Mouse (Mus musculus) layer of hippocampus, adult 11-12 months (tissue): ENCODE measurements around the gene Pde4b.
A peak's percentile ranks its signal among the peaks of the same experiment; 100 is the strongest.
"Not testable (repeated sequence)": the region's sequence is repeated elsewhere in the genome, so short reads cannot be mapped to it uniquely, and the experiment has no call there.

Experiments used
- DNase-seq: peaks from one replicate; pipeline ENCODE4 v3.0.0; 2022; ENCODE audit warnings: low spot score

The Pde4b gene

DNA sequence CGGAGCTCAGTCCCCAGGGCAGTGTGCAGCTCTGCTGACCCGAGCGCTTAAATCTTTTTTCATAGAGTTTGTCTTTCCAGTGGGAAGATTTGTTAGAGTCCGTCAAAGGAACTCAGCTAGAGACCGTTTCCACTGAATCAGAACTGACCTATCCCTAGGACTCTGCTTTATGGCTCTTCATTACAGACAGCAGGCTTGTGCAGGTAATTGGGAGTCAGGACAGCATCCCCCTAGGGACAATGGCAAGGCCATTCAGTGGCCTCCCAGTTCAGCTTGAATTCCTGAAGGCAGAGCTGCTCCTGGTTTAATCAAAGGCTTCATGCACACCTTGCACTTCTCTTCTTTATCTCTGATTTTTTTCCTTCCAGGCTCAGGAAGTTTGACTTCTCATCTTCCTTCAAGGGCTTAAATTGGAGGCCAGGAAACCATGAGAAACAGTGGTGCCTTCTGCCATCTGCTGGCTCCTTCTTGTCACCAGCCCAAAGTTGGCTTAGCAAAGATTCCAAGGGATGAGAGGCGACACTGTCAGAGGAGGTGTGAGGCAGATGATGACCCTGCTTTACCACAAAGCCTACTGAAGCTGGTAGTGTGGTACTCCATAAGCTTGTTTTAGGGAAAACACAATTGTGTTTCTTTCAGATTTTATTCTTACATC is 393.6 kb downstream of the Pde4b start:
- DNase-seq, result peak; percentile 61

DNA sequence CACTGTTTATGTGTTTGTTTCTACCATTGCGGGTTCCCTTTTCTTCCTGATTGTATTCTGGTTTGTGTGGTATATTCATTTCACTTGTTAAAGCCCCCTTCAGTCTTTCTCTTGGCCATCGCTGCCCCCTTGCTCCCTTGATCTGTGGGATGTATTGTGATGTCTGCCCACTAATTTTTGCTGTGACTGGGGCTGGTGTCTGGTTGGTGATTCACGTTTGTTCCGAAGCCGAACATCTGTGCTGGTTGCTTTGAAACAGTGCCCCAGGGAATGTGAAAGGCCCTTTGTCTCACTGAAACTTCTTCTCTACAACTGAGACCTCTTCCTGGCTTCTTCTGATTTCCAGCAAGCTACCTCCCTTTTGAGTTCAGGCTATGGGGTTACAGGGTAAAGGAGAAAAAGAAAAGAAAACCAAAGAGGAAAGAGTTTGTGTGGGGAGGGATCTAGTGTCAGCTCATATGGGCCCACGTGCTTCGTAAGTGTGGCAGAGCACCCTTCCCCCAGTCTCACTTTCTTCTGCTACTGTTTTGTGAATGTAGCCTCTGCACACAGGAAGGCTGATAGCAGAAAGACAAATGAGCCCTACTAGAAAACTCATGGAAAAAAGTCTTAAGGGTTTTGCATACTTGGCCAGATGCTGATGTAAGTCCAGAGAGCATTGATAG is 396.1 kb downstream of the Pde4b start:
- peak; percentile 40 for DNase-seq

DNA sequence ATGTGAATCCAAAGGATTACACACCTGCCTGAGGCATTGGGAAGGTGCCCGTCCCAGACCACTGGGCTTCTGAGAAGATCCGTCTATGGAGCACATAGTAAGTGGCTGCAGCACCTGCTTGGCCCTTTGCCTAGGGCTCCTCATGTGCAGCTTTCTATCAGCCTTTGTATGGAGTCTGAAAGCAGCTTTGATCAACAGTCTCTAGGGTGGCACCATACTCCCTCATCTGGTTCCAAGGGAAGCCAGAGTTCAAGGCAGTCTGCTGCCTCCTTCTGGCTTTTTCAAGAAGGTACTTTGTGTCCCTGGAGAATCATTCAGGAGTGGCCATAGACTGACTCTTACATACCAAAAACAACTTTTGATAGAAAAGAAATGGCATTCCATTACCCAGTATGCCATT is 397.4 kb downstream of the Pde4b start:
- peak; percentile 64 for DNase-seq

DNA sequence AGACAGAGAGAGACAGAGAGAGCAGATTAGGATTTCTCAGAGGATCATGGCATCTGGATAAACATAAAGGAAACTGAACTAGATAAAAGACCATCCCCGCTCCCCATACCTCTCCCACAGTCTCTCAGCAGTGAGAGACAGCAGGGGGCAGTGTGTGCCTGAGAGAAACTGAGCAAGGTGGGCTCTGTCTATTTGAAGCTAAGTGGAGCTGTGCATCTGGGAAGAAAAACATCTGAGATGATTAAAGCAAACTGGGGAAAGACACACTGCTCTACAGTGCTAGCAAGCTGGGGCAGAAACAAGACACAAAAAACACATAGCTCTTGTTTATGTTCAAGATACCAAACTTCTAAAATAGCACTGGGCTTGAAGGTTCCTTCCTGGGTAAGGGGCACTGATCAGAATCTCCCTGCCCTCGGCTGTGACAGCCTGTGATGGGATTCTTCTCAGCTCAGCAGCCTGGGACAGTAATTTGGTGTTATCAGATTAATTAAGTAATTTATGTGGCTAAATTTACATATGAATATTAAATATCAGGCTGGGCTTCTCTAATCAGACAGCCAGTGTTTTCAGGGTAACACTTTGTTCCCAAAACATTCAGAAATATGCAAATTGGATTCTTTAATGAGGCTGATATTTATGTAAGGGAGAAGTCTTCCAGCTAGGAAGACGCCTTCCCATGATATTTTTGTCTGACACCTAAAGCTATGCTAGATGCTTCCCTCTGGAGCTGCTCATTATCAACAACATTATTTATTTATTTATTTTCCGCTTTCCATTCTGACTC is 399.0 kb downstream of the Pde4b start:
- DNase-seq, result no peak

DNA sequence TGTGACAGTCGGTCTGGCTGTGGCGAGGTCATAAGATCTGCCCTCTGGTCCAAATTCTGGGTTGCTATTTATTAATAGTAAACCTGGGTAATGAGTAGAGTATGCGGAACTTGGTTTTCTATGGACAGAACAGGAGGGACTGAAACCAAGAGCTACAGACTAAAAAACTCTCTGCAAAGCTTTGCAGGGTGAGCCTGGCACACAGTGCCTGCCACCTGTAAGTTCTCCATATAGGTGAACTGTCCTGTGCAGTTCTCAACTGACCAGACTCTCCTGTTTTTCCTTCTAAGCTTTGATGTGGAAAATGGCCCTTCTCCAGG is 399.5 kb downstream of the Pde4b start:
- DNase-seq, result no peak

DNA sequence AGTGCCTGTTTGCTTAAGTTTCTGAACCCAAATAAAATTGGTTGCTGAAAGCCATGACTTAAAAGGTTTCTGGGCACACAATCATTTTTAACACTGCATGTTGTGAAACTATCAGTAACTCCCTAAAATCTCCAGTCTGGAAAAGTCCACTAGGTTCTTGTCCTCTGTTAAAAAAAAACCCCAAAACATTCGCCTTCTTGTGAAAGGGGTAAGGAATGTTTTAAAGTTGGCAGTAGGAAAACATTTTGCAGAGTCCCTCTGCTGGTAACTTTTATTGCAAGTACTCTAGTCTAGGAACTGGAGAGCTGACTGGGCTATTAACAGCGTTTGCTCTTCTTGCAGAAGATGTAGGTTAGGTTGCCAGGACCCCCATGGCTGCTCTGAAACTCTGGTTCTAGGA is 400.7 kb downstream of the Pde4b start:
- no peak for DNase-seq

DNA sequence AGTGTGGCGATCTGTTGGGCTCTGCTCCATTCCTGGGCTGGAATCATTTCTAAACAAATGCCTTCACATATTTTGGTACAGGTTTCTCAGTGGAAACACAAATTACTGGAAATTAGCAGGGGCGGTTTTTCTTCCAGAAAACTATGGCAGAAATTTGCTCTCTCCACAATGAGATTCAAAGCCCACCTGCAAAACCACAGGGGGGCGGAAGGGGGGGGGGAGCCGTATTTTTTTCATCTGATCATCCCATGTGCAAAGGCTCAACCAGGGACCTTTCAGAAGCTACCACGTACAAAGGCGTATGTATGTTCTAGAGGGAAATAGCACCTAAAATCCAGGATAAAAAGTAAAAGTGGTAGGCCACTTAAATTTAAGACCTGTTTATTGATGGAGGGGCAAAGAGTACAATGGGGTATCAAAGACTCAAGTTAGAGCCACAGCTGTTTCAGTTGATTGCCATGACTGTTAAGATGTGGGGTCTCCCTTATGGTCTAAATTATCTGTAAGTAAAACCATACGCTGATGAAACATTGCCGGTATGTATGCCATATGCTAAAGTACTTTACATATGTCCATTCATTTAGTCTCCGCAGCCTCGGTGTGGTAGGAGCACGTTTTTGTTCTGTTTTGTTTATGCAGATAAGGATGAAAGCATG is 404.3 kb downstream of the Pde4b start:
- no peak for DNase-seq

DNA sequence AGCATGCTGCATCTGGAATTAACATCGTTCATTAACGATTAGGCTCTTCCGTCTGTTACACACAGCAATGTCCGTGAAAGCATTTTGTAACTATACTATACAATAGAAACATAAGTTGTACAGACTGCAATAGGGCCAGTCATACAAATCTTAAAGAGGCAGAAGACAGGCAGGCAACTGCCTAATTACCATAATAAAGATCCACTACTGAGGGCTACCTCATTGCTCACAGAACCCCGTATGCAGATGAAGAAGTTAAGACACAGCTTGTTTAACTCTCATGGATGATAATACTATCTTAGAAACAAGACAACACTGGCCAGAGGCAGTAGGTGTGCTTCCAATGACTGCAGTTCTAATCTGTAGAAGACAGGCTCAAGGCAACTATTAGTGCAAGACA is 405.6 kb downstream of the Pde4b start:
- DNase-seq, result no peak

DNA sequence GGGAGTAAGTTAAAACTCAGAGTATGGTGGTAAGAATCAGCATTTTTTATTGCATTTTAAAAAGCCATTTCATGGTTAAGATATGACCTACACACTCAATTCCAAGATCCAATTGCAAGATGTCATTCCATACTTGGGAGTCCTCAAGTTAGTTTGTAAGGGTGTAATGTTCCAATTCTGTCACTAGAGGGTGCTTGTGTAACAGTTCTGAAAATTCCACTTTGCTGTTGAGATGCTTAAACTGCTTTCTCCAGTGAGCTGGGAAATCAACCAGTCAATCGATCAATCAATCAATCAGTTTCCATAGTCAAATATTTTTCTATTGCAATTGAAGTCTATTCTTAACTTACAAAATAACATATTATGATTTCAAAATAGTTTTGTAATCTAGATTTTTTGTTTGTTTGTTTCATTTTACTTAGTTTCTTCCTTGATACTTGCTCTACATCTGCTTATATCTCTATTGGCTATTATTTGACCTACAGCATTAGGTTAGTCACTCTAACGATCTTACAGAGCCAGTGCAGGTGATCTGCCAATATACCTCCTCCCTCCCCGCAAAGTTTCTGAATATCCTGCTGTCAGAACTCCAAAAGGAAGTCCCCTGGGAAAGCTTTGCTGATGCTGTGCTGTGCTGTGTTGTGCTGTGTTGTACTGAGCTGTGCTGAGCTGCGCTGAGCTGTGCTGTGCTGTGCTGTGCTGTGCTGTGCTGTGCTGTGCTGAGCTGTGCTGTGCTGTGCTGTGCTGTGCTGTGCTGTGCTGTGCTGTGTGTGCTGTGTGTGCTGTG is 406.2 kb downstream of the Pde4b start:
- peak; percentile 55 for DNase-seq

DNA sequence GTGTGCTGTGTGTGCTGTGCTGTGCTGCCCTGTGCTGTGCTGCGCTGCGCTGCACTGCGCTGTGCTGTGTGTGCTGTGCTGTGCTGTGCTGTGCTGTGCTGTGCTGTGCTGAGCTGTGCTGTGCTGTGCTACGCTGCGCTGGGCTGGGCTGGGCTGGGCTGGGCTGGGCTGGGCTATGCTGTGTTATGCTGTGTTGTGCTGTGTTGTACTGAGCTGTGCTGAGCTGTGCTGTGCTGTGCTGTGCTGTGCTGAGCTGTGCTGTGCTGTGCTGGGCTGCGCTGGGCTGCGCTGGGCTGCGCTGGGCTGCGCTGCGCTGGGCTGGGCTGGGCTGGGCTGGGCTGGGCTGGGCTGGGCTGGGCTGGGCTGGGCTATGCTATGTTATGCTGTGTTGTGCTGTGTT is 406.9 kb downstream of the Pde4b start:
- DNase-seq, result not testable (repeated sequence)

DNA sequence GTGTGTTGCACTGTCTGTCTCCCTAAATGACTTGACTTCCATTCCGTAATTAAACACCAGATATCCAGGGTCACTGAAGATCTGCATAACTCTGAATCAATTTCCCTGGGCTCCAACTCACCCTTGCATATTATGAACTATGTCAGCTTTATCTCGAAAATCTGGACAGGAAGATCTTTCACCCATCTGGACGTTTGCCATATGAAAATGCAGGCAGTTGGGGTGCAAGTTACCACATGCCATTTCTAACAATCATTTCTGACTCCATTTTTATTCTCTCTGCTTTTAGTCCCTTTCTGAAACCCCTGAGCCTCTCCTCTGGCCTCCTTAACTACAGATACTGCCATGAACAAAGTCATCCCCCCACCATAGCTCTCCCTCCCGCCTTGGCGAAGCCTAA is 407.7 kb downstream of the Pde4b start:
- DNase-seq, result no peak

DNA sequence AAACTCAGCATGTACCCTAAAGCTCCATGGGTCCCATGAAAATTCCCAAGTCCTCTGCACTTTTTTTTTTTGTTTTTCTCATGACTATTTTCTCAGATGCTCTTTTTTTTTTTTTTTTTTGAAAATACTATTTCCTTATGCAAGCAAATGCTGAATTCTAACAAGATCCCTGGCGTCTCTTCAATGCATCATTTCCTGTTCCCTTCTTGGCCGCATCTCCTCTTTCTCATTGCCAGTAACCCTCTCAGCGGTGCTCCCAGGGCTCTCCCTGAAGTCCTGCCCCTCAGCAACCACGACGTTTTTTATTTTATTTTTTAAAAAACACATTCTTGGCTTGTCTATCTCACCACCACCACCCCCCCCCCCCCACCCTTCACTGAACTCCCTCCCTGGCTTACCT is 408.1 kb downstream of the Pde4b start:
- no peak for DNase-seq

DNA sequence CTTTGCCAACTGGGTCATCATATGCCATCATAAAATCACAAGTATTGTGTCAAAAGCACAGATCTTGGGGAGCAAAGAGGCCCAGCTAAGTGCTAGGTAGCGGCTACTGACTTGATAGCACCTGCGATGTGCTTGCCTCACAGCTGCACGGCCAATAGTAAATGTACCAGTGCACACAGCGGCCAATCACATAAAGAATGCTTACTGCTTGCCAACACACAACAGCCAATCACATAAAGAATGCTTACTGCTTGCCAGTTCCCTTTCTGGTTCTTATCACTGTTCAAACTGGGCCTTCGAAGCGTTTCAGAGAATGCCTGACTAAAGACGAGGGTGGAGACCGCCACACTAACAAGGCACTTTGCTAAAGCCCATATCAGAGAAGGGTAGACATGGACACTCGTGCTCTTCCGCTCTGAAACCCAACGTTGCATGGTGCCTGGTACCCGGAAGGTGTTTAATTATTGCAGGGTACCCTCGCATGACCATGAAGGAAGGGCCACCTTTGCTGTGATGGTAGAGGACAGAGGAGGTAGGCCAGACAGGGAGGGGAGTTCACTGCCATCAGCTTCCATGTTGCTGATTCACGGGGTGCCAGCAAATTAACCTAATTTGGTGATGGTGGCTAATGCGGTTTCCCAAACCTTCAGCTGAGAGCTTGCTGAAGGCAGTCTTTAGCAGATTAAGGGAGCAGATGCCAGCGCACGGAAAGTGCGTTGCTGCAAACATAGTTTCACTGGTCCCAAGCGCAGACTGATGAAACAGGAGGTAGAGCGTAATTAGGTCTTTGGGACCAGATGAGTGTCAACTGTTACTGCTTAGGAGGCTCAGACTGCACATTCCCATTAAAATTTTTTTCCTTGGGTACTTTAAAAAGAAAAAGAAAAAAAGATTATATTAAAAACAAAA is 409.2 kb downstream of the Pde4b start:
- DNase-seq, result peak; percentile 43

DNA sequence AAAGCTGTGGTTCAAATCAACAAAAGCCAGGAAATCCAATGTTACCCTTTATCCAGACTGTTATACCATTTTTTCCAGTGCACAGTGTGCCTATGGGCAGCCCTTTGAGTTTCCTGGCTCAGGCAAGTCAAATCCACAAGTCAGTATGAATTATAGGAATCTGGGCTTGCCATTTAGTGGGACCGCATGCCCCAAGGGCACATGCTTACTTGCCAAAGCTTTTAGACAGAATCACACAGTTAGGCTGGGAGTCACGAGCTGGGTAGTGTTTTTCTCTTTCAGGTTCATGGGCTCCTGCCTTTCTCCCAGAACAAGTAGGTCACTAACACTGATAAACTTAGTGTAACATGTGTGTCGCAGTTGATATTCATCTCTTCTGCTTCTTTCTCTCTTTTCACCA is 409.9 kb downstream of the Pde4b start:
- no peak for DNase-seq

DNA sequence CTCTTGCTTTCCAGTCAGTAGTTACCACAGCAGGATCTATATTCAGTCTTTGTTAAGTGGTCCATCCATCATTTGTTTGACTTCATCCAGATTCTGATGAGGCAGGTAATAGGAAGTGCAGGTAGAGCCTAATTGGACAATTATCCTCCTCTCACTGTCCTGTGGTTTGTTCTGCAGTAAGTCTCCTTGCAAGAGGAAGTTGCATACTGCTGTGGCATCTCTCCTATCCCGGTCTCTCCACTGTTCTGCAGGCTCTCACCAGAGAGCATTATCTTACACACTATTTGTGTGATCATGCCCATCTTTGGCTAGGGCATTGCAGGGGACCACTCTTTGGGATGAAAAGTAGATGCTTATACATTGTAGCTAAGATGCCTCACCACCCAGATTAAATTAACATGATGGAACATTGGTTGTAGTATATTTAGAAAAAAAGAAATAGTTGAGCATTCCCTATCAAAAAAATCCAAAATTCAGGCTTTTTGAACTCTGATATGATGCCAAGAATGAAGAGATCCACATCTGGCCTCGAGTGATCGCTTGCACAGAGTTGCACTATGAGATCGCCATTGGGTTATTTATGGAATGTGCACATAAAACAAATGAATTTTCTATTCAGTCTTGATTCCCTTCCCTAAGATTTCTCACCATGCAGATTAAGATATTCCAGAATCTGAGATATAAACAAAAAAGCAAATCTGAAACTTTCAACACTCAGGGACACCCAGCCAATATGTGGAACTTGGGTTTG is 411.0 kb downstream of the Pde4b start:
- no peak for DNase-seq

DNA sequence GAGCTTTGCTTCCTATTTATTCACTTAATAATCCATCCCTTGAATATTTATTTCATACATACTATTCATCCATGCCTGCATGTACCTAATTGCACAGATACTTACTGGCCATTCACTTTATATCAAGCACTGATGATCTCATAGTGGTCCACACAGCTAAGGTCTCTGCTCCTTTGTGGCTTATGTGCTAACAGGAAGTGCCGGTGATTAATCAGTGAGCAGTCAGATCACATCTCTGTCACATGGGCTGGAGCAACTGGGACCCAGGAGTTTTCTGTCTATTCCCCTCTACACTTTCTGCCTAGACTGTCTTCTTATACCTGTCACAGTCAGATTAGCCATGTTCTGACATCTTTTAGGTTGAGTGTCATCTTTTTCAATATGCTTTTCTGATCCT is 411.6 kb downstream of the Pde4b start:
- DNase-seq, result no peak

DNA sequence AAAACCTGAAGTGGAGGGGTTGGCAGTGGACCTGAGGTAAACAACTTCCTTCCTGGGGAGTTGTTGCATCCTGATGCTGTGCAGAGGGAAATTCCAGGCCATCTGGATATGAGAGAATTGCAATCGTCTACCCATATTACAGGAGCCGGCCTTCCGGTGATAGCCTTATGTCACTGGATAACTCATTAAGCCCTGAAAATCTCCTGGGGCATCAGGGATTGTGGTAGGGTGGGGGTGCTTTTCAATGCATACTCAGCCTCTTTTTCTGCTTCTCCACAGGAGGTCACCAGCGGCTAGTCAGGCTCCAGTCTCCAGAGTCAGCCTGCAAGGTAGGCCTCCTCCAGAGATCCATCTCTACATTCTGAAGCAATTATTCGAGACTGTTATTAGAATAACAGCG is 418.4 kb downstream of the Pde4b start:
- DNase-seq, result no peak

DNA sequence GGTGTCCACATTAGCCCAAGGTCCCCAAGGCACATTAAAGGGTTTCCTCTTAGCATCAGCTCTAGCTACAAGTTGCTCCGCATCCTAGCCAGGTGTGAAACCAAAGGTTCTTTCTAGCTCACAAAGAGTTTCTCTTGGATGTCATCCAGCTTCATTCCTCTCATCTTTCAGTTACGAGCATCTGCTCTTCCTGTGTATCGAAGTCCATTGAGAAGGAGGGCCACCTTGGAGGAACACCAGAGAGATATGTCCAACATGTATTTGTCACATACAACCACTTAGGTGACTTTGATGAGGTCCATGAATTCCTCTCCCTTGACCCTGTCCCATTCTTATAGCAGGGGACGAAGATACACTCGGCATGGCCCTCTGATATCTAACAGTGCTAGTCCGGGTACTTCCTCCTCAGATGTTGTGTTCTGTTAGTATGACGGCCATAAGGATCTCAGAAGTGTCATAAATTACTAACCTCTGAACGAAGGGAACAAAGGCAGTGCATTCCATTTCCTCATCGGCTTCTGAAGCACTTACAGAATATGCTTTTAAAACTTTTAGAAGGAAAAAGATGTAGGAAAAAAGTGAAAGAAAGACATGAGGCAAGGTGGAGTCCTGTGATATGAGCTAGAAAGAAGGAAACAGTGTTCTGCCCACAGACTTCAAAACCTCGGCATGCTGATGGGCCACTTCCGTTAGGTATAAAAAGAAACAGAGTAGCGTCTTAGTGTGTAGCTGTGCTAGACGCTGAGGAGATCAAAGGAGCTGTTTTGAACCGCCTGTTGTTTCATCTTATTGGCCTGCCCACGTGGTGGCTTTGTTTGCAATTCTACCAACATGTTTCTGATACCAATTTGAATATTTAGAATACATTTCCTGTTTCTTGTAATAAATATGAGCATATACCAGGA is 419.3 kb downstream of the Pde4b start:
- DNase-seq, result no peak

DNA sequence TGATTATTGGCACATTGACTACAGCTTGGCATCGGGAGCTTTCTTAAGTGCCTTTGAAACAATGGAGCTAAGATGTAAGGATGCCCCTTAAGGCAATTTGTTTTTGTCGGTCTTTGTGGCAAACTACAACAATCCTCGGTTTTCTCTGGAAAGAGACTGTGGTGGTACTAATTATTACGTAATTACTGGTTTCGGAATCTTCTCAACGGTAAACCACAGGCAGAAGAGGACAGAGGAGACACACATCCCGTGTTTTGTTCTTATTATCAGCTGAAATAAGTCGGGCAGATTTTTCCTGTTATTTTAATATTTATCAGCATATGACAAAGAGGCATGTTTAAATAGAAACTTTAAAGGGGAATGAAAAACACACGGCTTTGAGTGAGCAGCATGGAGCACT is 420.0 kb downstream of the Pde4b start:
- DNase-seq, result no peak
